Mouse (Mus musculus): Measurements from ENCODE around the gene Nol12. TPM values are rescaled to one million over a fixed set of nuclear protein-coding genes. Genes with fewer than 3 reads are reported as not detected.

Gene Nol12
- total RNA-seq (2021), result 10 to 100 TPM; 37.4 to 37.6 TPM

DNA sequence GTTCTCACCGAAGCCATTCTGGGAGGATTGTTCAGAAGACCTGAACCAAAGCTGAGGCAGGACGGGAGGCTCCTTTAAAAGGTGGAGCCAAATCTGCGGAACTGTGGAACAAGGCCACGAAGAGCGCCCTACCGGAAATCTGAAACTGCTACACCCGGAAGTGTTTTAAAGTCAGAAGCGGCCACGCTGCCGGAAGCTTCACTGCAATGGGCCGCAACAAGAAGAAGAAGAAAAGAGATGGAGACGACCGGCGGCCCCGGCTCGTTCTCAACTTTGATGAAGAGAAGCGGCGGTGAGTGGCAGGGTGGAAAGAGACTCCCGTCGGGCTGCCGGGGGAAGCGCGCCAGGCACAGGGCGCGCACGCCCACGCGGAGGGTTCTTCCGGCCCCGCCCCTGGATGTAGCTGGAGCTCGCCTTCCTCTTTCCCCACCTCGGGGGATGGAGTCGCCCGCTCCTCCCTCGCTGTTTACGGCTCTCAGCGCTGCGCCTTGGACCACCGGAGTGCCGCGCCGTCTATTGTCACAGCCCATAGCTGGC is at the start of gene Nol12:
Nol12 (plus strand) TSS at position 150 of the 537 bp plus-strand sequence.
- DNase-seq (ENCODE audit: extremely low spot score in 1 of 2, low spot score in 1 of 2), result peak; percentile 65 to 79

DNA sequence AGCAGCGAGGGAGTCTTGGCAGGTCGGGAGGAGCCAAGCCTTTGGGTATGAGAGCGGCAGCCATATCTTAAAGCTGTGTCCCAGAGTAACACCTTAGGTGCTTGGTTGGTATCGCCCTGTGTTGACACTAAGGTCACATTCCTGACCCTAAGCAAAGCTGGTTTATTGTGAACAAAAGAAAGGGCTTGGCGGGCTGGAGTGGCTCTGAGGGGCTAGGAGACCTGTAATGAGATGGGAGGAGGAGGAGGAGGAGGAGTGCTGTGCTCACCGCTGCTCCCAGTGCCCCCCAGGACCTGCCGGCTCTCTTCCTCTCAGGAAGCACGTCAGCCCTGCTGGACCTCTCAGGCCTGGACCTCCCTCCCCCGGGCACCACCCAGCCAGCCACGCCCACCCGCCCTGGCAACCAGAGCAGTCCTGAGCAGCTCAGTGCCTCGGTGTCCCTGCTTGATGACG is 45.3 kb upstream of the Nol12 start:
- no peak for DNase-seq (ENCODE audit: extremely low spot score in 1 of 2, low spot score in 1 of 2)

DNA sequence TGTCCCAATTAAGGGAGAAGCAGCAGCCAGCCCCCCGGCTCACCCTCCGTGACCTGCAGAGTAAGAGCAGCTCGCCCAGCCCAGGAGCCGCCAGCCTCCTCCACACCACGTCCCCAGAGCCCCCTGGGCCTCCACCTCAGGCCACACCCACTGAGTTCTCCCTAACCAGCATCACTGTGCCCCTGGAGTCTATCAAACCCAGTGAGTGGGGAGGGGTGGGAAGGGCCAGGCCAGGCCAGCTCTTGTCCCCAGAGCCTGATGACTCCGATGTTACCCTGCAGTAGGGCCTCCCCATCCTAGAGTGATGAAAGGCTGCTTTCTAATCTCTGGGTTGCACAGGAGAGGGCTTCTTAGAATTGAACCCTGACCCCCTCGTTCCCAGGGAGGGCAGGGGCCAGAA is 42.3 kb upstream of the Nol12 start:
- no peak for DNase-seq (ENCODE audit: extremely low spot score in 1 of 2, low spot score in 1 of 2)

DNA sequence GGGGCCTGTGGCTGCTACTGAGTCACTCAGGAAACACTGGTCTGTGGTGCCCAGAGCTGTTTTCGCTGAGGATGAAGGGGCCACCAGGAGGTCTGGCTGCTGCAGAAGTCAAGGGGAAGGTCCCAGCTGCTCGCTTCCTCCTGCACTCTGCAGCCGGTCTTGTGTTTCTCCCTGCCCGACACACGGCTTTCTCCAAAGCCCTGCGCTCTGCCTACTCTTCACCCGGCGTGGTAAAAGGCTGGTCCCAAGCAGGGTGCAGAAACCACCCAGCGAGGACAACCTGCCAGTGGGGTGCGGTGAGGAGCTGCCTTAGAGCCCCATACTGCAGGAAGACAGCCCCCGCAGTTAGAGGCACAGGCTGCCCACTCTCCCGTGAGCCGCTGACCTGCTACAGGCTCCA is 40.0 kb upstream of the Nol12 start:
- no peak for DNase-seq (ENCODE audit: extremely low spot score in 1 of 2, low spot score in 1 of 2)

DNA sequence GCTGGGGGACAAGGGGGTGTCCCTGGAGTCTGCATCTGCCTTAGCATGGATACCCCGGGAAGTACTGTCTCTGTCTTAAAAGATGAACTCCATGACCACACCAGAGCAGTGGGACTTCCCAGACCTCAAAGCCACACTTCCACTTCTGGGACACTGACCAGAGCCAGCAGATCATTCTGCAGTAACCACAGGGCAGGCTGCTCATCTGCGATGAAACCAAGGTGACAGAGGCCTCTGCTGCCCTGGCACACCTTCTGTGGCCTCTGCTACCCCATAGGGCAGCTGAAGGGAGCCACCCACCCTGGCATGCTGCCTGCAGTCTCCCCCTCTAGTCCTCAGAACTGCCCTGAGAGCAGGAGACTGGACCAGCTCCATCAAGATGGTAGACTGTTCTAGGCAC is 39.0 kb upstream of the Nol12 start:
- DNase-seq (ENCODE audit: extremely low spot score in 1 of 2, low spot score in 1 of 2), result no peak

DNA sequence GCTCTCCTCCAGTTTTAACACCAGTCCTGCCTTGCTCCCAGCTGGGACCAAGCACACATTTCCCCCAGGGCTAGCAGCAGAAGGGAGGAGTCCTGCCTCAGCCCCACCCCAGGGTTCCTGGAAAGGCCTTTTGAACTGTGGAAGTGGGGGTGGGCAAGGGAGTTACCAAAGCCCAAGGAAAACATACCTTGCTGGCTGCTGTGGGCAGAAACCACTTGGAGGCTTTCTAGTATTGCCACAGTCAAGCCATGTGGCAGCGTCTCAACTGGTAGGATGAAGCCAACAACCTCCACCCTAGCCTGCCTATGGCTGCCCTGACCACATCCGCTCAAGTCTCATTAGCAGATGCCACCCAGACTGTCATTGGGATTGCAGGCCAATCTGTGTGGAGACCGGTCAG is 38.6 kb upstream of the Nol12 start:
- no peak for DNase-seq (ENCODE audit: extremely low spot score in 1 of 2, low spot score in 1 of 2)

DNA sequence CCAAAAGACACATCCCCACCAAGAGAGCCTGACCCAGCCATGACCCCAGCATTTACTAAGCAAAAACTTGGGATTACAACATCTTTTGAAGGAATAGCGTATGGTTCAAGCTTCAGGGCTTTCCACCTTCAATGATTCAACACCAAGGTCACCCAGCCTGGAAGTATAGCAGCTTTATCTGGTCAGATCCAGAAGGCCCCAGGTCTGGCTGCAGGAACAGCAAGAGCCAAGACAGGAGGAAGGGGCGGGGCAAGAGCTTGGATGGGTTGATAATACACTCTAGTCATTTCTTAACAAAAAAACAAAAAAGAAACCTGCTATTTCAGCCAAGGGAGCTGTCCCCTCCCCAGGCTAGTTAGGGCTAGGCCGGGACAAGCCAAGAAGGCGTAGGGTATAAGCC is 37.2 kb upstream of the Nol12 start:
- no peak for DNase-seq (ENCODE audit: extremely low spot score in 1 of 2, low spot score in 1 of 2)

DNA sequence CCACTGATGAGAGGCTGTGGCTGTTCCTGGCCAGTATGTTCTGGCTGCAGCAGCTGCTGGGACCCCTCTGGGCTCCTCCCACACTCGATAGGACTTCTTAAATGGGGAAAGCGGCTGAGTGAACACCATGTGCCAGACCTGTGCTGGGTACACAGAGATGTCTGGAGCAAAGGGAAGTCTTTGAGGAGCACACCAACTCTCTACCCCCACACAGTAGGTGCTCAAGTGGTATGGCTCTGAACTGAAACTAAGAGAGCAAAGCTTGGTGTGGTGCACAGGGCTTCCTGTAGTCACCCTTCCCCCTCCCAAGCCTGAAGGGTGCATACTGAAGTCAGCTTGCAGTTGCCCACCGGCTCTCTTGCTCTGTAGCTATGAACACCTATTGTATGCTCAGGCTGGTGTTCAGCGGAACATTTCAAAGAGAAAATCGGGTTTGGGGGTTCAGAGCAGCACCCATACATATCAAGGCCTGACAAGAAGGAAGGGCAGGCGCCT is 36.2 kb upstream of the Nol12 start:
- no peak for DNase-seq (ENCODE audit: extremely low spot score in 1 of 2, low spot score in 1 of 2)

DNA sequence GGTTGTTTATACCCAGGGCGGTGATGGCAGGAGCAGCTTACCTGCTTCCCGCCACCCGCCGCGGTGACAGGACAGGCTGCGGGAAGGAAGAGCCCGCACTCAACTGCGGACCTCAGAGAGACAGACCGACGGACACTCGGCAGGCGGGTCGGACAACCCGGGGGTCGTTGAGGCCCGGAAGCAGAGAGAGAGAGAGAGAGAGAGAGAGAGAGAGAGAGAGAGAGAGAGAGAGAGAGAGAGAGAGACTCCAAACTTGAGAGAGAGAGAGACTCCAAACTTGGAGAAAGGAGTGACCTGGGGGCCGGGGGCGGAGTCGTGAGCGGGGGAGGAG is 35.4 kb upstream of the Nol12 start, which contains the start of gene Gm49510:
Gm49510 (plus strand) TSS at position 259 of the 331 bp plus-strand sequence.
- DNase-seq (ENCODE audit: extremely low spot score in 1 of 2, low spot score in 1 of 2), result no peak

DNA sequence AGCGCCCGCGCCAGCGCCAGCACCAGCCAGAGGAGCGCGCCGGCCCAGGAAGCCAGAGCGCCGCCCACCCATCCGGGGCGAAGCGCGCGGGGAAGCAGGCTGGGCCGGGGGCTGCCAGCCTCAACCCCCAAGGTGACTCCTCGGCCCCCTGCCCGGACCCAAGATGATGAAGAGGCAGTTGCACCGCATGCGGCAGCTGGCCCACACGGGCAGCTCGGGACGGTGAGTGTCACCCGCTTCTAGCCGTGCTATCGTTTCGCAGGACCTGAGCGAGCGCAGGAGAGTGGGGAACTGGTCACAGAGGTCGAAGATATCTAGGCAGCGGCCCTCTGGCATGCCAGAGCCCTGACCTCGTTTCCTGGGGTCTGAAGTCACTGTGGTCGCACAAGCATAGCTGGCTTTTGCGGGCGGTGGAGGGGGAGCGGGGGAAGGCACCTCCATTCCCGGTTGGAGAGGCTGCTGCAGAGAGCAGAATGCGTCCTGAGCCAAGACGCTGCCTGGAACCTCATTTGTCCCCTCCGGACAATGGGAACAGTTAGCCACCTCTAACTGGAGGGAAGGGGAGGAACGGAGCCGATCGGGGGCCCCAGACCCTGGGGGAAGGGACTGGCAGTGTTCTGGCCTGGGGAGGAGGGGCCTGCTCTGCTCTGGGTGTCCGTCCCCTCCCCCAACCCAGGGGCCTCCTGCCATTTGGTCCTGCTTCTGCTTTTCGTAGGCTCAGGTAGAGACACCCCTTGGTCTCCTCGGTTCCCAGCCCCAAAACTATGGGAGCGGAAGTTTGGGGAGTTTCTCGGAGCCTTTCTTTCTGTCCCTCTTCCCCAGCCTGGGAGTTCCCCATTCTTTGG is 34.8 kb upstream of the Nol12 start, which contains the start of gene Sh3bp1:
Sh3bp1 (plus strand) TSS at position 29 of the 845 bp plus-strand sequence.
- DNase-seq (ENCODE audit: extremely low spot score in 1 of 2, low spot score in 1 of 2), result peak; percentile 41 to 45

DNA sequence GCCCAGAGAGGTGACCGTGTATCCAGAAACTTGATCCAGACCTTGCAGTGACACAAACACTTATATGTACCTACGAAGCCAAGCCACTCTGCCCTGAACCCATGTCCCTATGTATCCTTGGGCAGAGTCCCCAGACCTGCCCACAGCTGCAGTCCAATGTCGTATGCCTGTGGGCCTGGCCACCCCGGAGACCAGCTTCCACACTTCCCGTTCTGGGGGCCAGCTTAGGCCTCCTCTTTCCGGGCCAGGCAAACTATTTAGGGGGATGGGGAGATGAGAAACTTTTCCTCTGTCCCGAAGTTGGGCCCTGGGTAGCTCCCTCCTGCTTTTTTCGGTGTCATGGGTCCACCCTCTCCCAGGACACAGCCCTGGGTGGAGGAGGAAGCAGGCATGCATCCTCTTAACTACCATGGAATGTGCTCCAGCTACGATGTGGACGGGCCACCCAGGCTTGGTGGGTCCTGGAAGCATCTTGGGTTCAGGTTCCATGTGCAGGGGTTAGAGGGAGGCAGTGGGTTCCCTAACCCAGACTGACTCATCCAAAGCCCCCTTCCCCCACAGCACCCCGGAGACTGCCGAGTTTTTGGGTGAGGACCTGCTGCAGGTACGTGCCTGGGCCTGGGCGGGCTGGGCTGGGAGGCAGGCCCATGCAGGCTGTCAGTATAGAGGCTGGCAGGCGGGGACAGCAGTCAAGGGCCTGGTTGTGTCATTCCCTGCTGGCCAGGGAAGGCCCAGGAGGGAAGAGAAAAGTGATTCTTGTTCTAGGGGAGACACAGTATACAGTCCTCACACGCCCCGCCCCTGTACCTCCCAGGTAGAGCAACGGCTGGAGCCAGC is 33.9 kb upstream of the Nol12 start:
- no peak for DNase-seq (ENCODE audit: extremely low spot score in 1 of 2, low spot score in 1 of 2)

DNA sequence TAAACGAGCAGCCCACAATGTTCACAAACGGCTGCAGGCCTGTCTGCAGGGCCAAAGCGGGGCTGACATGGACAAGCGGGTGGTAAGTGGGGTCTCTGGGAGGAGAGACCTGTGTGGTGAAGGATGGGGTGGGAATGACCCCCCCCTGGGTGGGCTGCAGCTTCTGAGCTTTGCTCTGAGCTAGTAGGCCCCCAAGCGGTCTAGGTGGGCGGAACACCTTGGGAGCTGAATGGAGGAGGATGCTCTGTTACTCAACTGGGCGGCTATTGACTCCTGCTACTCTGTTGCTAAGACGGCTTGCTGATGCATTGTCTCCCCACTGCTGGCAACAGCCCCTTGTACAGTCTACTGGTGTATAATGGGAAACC is 33.3 kb upstream of the Nol12 start:
- no peak for DNase-seq (ENCODE audit: extremely low spot score in 1 of 2, low spot score in 1 of 2)

DNA sequence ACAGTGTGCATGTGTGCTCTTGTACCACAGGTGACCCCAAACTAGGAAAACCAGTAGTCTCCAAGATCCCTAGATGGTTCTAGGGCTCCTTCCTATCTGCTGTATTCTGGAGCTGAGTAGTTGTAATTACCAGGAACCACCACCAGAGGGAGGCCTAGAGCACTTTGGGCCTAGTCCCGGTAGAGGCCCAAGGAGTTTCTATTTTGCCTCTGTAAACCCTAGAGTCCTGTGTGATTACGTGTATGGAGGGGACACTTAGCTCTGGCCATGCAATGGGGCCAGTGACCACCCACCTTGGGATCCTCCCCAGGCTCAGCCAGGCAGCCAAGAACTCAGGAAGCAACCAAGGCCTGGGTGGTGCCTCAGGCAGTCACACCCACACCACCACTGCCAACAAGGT is 31.5 kb upstream of the Nol12 start:
- DNase-seq (ENCODE audit: extremely low spot score in 1 of 2, low spot score in 1 of 2), result peak; percentile 77 to 96

DNA sequence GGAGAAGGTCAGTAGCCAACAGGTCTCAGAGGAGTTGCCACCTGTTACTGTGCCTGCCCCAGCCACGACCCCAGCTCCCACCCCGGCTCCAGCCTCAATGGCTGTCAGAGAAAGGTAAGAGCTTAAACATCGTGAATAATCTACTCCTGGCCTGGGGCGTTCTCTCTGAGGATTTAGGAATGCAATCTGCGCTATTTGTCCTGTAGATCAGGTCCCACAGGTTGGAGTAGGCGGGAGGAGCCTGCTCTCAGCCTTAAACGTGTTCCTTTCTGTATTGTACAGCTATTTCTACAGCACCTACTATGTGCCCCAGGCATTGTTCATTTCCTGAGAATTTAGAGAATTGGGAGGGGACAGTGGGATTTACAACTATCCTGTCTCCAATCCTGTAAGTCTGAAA is 26.3 kb upstream of the Nol12 start:
- DNase-seq (ENCODE audit: extremely low spot score in 1 of 2, low spot score in 1 of 2), result no peak

DNA sequence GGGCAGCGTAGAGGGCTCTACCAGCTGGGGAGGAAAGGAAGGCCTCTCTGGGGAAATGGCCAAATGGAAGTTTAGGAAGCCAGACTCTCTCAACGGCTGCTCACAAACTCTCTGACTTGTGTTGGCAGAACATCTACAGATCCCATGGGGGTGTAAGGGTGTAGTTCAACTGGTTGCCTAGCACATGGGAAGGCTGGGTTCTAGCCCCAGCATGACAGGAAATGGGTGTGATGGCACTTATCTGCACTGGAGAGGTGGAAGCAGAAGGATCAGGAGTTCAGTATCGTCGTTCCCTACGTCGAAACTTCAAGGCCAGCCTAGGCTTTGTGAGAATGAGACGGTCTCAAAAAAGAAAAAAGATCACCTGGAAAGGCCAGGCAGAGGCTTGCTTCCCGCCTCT is 25.8 kb upstream of the Nol12 start:
- no peak for DNase-seq (ENCODE audit: extremely low spot score in 1 of 2, low spot score in 1 of 2)

DNA sequence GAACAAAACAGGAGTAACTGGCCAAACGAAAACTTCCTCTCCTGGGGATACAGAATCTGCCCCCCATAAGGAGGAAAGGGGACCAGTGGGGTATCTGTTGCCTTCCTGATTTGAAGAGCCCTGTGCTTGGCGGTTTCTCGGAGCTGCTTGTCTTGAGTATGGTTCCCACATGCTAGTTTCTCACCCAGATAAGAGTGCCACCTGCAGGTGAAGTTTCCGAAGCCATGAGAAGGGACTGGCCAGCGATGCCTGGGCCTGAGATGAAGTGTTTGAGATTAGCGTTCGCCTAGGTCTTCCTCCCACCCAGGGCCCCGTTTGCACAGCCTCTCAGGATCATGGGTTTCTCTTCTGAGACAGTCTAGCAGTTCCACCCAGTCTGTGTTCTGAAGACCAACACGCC is 22.7 kb upstream of the Nol12 start:
- DNase-seq (ENCODE audit: extremely low spot score in 1 of 2, low spot score in 1 of 2), result peak in 1 of 2 experiments; percentile 40

DNA sequence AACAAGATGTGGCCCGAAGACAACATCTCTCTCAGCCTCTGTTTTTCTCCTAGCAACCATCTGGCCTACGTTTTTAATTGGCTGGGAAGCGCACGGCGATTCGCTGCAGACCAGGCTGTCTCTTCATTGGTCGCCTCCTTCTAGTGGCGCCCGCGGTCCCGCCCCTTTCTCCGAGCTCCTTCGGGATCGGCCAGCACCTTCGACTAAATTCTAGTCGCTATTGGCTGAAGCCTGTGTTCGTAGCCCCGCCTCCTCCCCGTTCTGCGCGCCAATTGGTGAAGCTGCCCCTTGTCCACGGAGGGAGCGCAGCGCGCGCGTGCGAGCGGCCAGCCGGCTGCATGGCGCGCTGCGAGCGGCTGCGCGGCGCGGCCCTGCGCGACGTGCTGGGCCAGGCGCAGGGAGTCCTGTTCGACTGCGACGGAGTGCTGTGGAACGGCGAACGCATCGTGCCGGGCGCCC is 21.1 kb upstream of the Nol12 start, which contains the start of gene Pdxp:
Pdxp (plus strand) TSS at position 288 of the 459 bp plus-strand sequence.
- DNase-seq (ENCODE audit: extremely low spot score in 1 of 2, low spot score in 1 of 2), result peak; percentile 85 to 88

DNA sequence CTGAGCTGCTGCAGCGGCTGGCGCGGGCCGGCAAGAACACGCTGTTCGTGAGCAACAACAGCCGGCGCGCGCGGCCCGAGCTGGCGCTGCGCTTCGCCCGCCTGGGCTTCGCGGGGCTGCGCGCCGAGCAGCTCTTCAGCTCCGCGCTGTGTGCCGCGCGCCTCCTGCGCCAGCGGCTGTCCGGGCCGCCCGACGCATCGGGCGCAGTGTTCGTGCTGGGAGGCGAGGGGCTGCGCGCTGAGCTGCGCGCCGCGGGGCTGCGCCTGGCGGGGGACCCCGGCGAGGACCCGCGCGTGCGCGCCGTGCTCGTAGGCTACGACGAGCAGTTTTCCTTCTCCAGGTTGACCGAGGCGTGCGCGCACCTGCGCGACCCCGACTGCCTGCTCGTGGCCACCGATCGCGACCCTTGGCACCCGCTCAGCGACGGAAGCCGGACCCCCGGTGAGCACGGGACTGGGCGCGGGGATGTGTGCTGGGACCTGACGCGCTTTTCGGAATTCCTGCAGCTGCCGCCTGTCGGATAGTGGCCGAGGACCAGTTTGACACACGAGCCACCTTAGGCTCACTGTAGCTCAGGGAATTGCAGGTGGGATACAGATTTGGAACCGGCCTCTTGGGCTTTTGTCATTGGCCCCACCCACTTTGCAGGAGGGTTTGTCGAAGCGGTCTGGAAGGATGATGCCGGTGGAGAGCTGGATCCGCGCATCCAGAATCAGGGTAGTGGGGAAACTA is 20.5 kb upstream of the Nol12 start:
- DNase-seq (ENCODE audit: extremely low spot score in 1 of 2, low spot score in 1 of 2), result peak in 1 of 2 experiments; percentile 38

DNA sequence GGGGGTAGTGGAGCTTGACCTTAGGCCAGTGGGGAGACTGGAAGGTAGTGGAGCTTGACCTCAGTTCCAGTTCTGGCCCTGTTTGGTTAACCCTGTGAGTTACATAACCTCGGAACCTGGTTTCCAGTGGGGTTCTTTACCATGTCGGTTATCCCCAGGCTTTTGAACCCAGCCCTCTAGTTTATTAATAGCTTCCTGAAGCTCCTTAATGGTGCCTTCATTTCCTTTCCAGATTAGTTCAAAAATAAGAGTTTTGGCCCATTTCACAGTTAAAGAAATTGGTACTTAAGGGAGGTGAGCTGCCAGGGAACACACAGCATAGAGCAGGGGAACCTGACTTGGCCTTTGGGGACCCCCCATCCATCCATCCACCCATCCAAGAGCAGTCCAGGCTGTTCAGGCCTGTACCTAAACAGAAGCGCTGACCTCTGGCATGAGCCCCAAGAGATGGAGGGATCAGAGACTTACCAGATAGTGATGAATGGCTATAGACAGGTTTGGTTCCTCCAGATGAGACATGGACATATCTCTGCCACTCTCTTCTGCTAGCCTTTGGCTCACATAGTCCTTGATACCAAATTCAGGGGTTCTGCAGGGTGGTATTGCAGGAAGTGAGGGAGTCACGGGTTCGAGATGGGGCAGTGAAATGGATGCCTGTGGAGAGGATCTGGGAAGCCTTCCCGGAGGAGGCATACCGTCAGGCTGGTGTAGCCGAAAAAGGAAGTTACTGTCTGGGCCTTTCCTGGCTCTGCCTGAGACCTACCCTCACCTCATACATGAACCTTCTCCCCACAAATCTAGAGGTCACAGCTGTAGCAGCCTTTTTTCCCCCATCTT is 19.7 kb upstream of the Nol12 start:
- no peak for DNase-seq (ENCODE audit: extremely low spot score in 1 of 2, low spot score in 1 of 2)

Measured in layer of hippocampus, postnatal 25 days (tissue).